Mouse (Mus musculus) spleen, adult 2 months (tissue): ENCODE data around the gene Cdadc1. TPM values are rescaled to one million over a fixed set of nuclear protein-coding genes. Genes with fewer than 3 reads are reported as not detected.
A peak's percentile ranks its signal among the peaks of the same experiment; 100 is the strongest.

ENCODE experiments used
- DNase-seq, 2 experiments: peaks; one replicate each; pipeline versions ENCODE4 v3.0.0 to v3.0.0-alpha.2; 2012 to 2021; ENCODE audit warnings: low spot score in 2 of 2, low read depth in 1 of 2
- H3K27ac ChIP-seq: fragments of 200-500 bp; 2 replicates; pipeline ENCODE4 v1.5.1; 2012; ENCODE audit warnings: low read length, inconsistent platforms; ENCODE audit not compliant: insufficient read depth
- H3K27me3 ChIP-seq: fragments of 200-500 bp; 2 replicates; pipeline ENCODE4 v1.6.1; 2012; ENCODE audit warnings: mild to moderate bottlenecking, moderate library complexity, low read length, inconsistent platforms; ENCODE audit not compliant: control insufficient read depth, insufficient read depth
- H3K36me3 ChIP-seq: fragments of 200-500 bp; 2 replicates; pipeline ENCODE4 v1.6.1; 2012; ENCODE audit warnings: mild to moderate bottlenecking, low read length, inconsistent platforms; ENCODE audit not compliant: control insufficient read depth, insufficient read depth
- H3K4me1 ChIP-seq: fragments of 200-500 bp; 2 replicates; pipeline ENCODE4 v1.6.1; 2011; ENCODE audit warnings: inconsistent platforms; ENCODE audit not compliant: control insufficient read depth, insufficient read depth, insufficient read length
- H3K4me3 ChIP-seq: fragments of 200-500 bp; 2 replicates; pipeline ENCODE4 v1.5.1; 2011; ENCODE audit warnings: mild to moderate bottlenecking, inconsistent platforms; ENCODE audit not compliant: insufficient read depth, insufficient read length; ENCODE audit errors: extremely low read depth
- CTCF ChIP-seq: fragments of 200-500 bp; IDR thresholded peaks from 2 replicates; pipeline ENCODE4 v1.5.1; 2011; ENCODE audit warnings: mild to moderate bottlenecking, inconsistent platforms; ENCODE audit not compliant: insufficient read depth, insufficient read length, insufficient replicate concordance; ENCODE audit errors: extremely low read depth
- POLR2A ChIP-seq: fragments of 200-500 bp; IDR thresholded peaks from 2 replicates; pipeline ENCODE4 v1.6.1; 2011; ENCODE audit warnings: low read depth, low read length, inconsistent platforms
- WGBS: fragments of 180-500 bp; shearing (Covaris S2); methylation state at CpG from one replicate; pipeline ENCODE4 v1.1.7; 2018; 5-methylcytosine and 5-hydroxymethylcytosine counted together
- polyA plus RNA-seq: library from polyadenylated mRNA; depleted of rRNA; stranded (reverse); fragments of >200 nt; gene quantifications from 2 replicates; pipeline ENCODE4 v1.2.3, GENCODE M21; 2012

The Cdadc1 gene
- polyA plus RNA-seq, 1 experiment: 2.2 TPM

DNA sequence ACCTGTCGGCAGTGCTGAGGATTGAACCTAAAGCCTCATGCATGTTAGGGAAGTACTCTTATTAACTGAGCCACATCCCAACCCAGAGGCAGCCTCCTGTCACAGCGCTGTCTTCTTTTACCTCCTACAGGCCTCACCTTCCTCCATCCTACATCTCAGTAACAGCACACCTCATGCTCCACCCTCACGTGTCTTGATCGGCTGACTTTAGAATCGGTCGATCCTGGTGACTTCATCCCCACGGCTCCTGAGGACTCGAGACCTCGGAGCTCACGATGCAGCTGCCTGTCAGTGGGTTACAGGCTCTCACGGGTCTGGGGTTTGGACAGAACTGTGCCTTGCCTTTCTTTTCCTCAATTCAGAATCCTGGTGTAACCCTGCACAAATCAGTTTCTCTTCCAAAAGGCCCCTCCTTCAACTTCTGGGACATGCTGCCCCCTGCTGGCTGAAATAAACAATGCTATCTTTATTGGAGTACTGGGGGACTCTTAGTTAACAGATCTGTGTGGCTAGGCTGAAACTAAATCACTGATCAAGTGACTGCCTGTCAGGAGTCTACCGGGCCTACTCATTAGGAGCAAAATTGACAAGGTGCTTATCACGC is 41.7 kb downstream of the Cdadc1 start:
- H3K4me3 ChIP-seq: peak overlapping the region; percentile 29; the same call in 1 of the 2 replicates
- TF ChIP-seq POLR2A (no peak), CTCF (peak; percentile 42; the same call in 1 of the 2 replicates)
- H3K27ac ChIP-seq: no peak overlapping the region
- no peaks in the 10 kb centered on the region for H3K36me3 ChIP-seq
- peak; percentile 44 to 60 for DNase-seq
- H3K27me3 ChIP-seq: no peaks in the 10 kb centered on the region
- WGBS: 56% methylated on average over 13 of the region's 13 CpGs
- no peaks in the 10 kb centered on the region for H3K4me1 ChIP-seq

DNA sequence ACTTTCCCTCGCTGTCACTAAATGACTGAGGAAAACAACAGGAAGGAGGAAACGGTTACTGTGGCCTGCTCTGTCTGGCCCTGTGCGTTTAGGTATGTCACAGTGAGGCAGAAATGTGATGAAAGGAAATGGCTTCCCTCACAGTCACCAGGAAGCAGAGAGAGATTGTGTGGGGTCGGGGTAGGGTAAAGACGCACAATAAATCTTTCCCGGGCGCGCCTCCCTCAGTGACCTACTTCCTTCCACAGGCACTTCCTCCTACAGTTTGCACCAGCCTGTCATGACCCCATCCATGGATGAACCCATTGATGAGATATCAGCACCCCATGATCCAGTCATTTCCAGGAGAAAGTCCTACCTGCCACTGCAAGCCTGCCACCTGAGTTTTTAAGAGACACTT is 42.7 kb downstream of the Cdadc1 start:
- WGBS: 35% methylated on average over 8 of the region's 8 CpGs
- H3K36me3 ChIP-seq: no peaks in the 10 kb centered on the region
- H3K4me1 ChIP-seq: no peaks in the 10 kb centered on the region
- H3K4me3 ChIP-seq: no peak overlapping the region
- TF ChIP-seq CTCF (no peak), POLR2A (no peak)
- H3K27ac ChIP-seq: no peak overlapping the region
- no peak for DNase-seq
- no peaks in the 10 kb centered on the region for H3K27me3 ChIP-seq

DNA sequence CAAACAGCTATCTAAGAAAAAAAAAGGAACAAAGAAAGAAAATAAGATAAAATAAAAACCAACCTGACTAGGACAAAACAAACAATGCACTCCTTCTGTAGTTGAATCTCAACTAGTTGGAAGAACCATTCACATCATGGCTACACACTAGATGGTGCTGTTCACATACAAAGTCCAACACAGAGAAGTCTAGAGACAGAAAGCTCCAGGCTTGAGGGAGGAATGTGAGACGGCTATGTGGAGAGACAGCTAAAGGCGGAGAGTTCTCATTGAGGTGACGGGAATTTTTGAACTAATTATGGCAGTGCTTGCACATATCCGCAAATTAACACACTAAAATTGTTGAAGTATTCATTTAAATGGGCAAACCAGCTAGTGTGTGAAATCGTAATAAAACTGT is 43.7 kb downstream of the Cdadc1 start:
- Histone ChIP-seq H3K36me3 (peaks cover 1% of the 10 kb centered on the region; the same call in 1 of the 2 replicates), H3K4me3 (no peak overlapping the region), H3K27ac (no peak overlapping the region), H3K4me1 (no peaks in the 10 kb centered on the region), H3K27me3 (no peaks in the 10 kb centered on the region)
- TF ChIP-seq POLR2A: no peak
- 90% methylated on average over 5 of the region's 5 CpGs for WGBS
- no peak for DNase-seq

DNA sequence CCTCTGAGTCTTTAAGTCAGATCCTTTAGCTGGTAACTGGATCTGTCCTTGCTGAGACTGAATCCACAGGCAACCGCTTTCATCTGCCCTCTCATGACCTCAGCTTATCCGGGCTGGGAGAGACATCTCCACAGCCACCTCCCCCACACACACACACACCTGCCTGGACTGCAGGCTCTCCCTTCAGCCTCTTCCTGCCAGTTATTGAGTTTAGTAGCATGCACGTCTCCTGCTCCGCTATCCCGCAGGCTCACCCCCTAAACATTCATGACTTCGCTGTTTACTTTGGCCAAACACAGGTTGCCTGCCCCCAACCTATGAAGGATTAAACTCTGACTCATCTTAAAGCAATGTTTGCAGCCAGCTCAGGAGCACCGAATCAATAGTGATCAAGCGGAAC is 45.8 kb downstream of the Cdadc1 start:
- TF ChIP-seq POLR2A (no peak), CTCF (no peak)
- H3K27me3 ChIP-seq: no peaks in the 10 kb centered on the region
- DNase-seq: no peak
- no peaks in the 10 kb centered on the region for H3K4me1 ChIP-seq
- H3K4me3 ChIP-seq: no peak overlapping the region
- WGBS: 92% methylated on average over 8 of the region's 8 CpGs
- H3K27ac ChIP-seq: no peak overlapping the region
- peaks cover 3% of the 10 kb centered on the region; the same call in 1 of the 2 replicates for H3K36me3 ChIP-seq

DNA sequence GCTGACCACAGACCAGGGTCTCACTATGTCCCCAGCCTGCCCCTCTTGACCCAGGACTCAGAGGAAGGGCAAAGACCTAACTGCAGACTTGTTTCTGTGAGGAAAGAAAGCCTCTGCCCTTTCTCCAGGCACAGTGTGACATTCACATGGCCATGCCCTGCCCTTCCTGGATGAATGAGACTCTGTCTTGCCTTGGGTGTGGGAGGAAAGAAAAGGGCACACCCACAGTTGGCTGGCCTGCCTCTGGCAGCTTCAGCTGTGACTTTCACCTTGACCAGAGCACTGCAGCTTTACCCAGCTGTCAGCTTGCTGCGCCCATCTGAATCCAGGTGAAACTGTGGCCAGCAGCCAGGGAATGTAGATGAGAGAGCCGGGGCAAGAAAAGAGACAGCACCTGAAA is 46.9 kb downstream of the Cdadc1 start:
- H3K36me3 ChIP-seq: peaks cover 3% of the 10 kb centered on the region; the same call in 1 of the 2 replicates
- H3K27me3 ChIP-seq: no peaks in the 10 kb centered on the region
- H3K4me1 ChIP-seq: no peaks in the 10 kb centered on the region
- WGBS: 89% methylated on average over 2 of the region's 2 CpGs
- TF ChIP-seq CTCF: no peak
- TF ChIP-seq POLR2A: no peak
- no peak overlapping the region for H3K4me3 ChIP-seq
- H3K27ac ChIP-seq: no peak overlapping the region
- no peak for DNase-seq

DNA sequence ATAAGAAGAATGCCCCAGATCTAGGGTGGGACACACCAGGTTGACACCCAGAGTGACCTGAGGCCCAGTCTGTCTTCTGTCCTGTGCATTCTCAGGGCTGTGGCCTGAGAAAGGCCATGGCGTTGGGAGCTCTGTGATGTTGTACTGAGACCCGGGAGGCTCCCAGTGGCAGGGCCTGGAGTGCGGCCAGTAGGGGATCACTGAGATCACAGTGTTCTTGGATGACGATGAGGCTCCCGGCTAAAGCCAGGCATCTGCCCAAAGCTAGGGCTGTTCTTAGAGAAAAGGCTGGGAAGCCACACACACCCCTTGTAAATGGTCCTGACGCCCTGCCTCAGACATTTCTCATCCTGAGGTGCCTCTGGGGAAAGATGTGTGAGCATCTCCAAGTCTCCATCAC is 48.7 kb downstream of the Cdadc1 start:
- no peak for DNase-seq
- Histone ChIP-seq H3K4me1 (no peaks in the 10 kb centered on the region), H3K36me3 (peaks cover 3% of the 10 kb centered on the region; the same call in 1 of the 2 replicates), H3K4me3 (no peak overlapping the region), H3K27ac (no peak overlapping the region), H3K27me3 (no peaks in the 10 kb centered on the region)
- 92% methylated on average over 6 of the region's 6 CpGs for WGBS
- TF ChIP-seq CTCF (no peak), POLR2A (no peak)

DNA sequence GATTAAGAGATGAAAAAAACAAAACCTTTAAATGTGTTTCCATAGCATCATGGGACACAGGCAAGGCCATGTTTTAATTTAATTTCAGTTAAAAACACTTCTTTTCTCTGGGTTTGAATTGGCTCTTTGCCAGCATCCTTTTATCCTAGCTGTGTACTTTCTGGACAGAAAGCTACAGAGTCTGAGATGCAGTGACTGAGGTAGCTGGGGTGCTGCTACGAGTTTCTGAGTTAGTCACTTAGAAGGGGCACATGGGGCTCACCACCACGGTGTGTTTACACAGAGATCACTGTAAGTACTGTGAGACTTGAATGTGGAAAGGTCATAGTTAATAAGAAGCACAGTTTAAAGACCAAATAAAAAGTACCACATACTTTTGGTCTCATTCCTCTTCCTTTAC is 49.2 kb downstream of the Cdadc1 start:
- Histone ChIP-seq H3K36me3 (peaks cover 3% of the 10 kb centered on the region; the same call in 1 of the 2 replicates), H3K4me1 (no peaks in the 10 kb centered on the region), H3K27me3 (no peaks in the 10 kb centered on the region), H3K4me3 (no peak overlapping the region), H3K27ac (no peak overlapping the region)
- DNase-seq: no peak
- WGBS: 83% methylated on average over 2 of the region's 2 CpGs
- TF ChIP-seq CTCF: no peak
